ENCODE assay signal across 8 mouse cellular contexts in genomic region chr11:20741201-20742100, GRCm38 (mm10). TPM values are rescaled to one million over a fixed set of nuclear protein-coding genes. Genes with fewer than 3 reads are reported as not detected.
DNase-seq lines count a peak whose midpoint lies in the region; ATAC-seq and TF ChIP-seq lines count a peak whose summit lies in the region.

Gene Aftph, minus strand, starts transcription at chr11:20741589.

- H3K36me3 ChIP-seq in hindbrain, postnatal 0 days (ENCODE audit: insufficient read depth, low read length) = no peaks in the 10 kb centered on the region

- H3K4me1 ChIP-seq in hindbrain, postnatal 0 days (ENCODE audit: insufficient read depth, low read length) = no peaks in the 10 kb centered on the region

- ATAC-seq in common myeloid progenitor, adult 5-6 weeks (replicated peaks; ENCODE audit: low read depth, poor library complexity, severe bottlenecking) = peak; percentile 86
- ATAC-seq in hindbrain, postnatal 0 days = peak; percentile 100
- ATAC-seq in megakaryocyte, adult 5-6 weeks (ENCODE audit: poor library complexity, severe bottlenecking) = peak; percentile 84

- no peak for TF ChIP-seq CTCF in gastrocnemius, adult 2 months (IDR thresholded peaks at IDR 0.05)
- no peak for TF ChIP-seq CTCF in hindbrain, postnatal 0 days (IDR thresholded peaks at IDR 0.05; ENCODE audit: low read depth)
- no peak for TF ChIP-seq CTCF in left cerebral cortex, adult 2 months (IDR thresholded peaks at IDR 0.05)

- no peaks in the 10 kb centered on the region for H3K9me3 ChIP-seq in hindbrain, postnatal 0 days (ENCODE audit: low read length)

- under 1% methylated on average over 51 of the region's 81 CpGs for WGBS in hindbrain, postnatal 0 days

- H3K9ac ChIP-seq in hindbrain, postnatal 0 days (replicated peaks; ENCODE audit: low read length) = peak within 1 kb of the TSS; percentile 88

- H3K27me3 ChIP-seq in hindbrain, postnatal 0 days (ENCODE audit: insufficient read depth, low read length) = no peaks in the 10 kb centered on the region

- peak within 1 kb of the TSS; percentile 91 for H3K27ac ChIP-seq in gastrocnemius, adult 2 months
- peak within 1 kb of the TSS; percentile 96 for H3K27ac ChIP-seq in hindbrain, postnatal 0 days
- H3K27ac ChIP-seq in left cerebral cortex, adult 2 months = peak within 1 kb of the TSS; percentile 98

- H3K4me3 ChIP-seq in gastrocnemius, adult 2 months = peak within 1 kb of the TSS; percentile 89
- H3K4me3 ChIP-seq in hindbrain, postnatal 0 days (ENCODE audit: low read length) = peak within 1 kb of the TSS; percentile 98
- peak within 1 kb of the TSS; percentile 93 for H3K4me3 ChIP-seq in left cerebral cortex, adult 2 months

- H3K4me2 ChIP-seq in hindbrain, postnatal 0 days (ENCODE audit: low read depth, low read length) = peak within 1 kb of the TSS; percentile 92

- intact Hi-C loops in gastrocnemius, adult 2 months (cut with DNase I) = loop anchor here (2.0 to 10.0 kb wide), 4 partner anchors 93 to 494 kb away; partner anchors contain the start of genes Cep68 and Lgalsl
- intact Hi-C loops in left cerebral cortex, adult 2 months (cut with DNase I) = loop anchor here (1.0 to 5.0 kb wide), 7 partner anchors 89 to 541 kb away; partner anchors contain the start of genes Lgalsl, Peli1, Rab1a and Sertad2

- DNase-seq in ZHBTc4 (ENCODE audit: low read depth, low spot score) = peak; percentile 100
- peak; percentile 99 for DNase-seq in gastrocnemius, adult 2 months
- peak; percentile 100 for DNase-seq in hindbrain, postnatal 0 days (ENCODE audit: low spot score)
- peak; percentile 97 to 98 for DNase-seq in left cerebral cortex, adult 2 months (ENCODE audit: extremely low spot score in 1 of 2, low spot score in 2 of 2)
- peak; percentile 95 to 98 for DNase-seq in right cerebral cortex, adult 2 months (ENCODE audit: low spot score in 2 of 2)
- DNase-seq in urinary bladder, postnatal 14 days (ENCODE audit: low spot score) = peak; percentile 99

RNA-seq across cellular contexts. Expression of gene Aftph, which starts in this region (rescaled TPM):
- 60.1 and 65.0 TPM in 2 replicates for total RNA-seq in common myeloid progenitor, adult 5-6 weeks (2017)
- 10 to 100 TPM; 21.5 to 22.0 TPM for total RNA-seq in gastrocnemius, adult 2 months (2021)
- total RNA-seq in hindbrain, postnatal 0 days (2014; rRNA removed) = 40.6 and 41.4 TPM in 2 replicates
- 22.8 and 22.9 TPM in 2 replicates for polyA plus RNA-seq in hindbrain, postnatal 0 days (2015; fragmentation: Nextera tagmentation; extraction: Ambion mirVana)
- 10 to 100 TPM; 92.0 to 92.7 TPM for total RNA-seq in left cerebral cortex, adult 2 months (2021)
- total RNA-seq in megakaryocyte, adult 5-6 weeks (2015) = 68.2 and 74.4 TPM in 2 replicates
- 61.9 and 67.4 TPM in 2 replicates for total RNA-seq in megakaryocyte, adult 5-6 weeks (2017)

Comparison
In these comparisons a context has a peak if more than half of its experiments do, and no peak if none do; other contexts are left out.
1. Peak in every context shown above with its lines: DNase-seq, ATAC-seq, H3K4me3 ChIP-seq and H3K27ac ChIP-seq.